Mouse (Mus musculus) kidney, adult 11 months (tissue): ENCODE results near the gene Bhlhe41.
A peak's percentile ranks its signal among the peaks of the same experiment; 100 is the strongest.

Experiments
- DNase-seq: peaks from one replicate; pipeline ENCODE4 v3.0.0; 2022

The Bhlhe41 gene

DNA sequence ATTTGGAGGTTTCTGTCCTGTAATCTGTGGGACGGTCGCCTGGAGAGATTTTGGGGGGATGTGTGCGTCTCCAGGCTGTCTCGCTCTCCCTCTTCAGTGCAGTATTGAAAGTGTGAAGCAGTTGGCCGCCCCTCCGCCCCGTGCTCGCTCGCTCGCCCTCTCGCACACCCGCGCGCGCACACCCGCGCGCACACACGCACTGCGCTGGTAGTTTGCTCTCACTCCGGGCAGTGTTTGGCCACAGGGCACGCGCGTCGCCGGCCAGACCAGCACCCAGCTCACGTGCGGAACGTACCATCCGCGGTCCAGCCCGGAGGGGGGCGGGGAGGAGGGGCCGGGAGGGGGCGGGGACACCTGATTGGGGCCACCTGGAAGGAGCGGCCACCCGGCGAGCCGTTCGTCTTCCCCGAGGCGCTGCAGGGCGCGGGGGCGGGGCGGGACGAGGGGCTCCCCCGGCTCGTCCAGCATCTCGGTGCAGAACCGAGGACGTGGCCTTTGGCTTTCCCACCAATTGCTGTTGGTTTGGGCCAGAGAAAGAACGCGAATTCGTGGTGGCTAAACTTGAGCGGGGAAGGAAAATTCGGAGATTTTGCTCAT, at the start of gene Bhlhe41:
Gene Bhlhe41, minus strand, starts transcription at position 270 of the 597 bp plus-strand sequence.
- DNase-seq = peak; percentile 76

DNA sequence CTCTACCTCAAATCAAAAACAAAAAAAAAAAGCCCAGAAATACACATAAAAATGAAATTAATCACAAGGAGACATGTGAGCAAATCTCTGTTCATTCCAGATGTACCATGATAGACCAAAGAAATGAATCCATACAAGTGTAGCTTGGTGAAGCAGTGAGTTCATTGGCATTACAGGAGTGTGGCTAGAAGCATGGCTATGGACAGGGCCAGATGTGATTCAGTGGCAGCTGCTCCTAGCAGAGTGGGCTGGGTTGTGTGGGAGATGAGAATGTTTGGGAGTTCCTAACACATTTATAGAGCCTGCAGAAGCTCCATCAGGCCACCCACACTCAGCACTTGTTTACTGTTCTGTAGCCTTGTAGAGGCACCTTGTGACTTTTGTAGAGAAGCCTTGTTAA, 46.9 kb upstream of the Bhlhe41 start:
- no peak for DNase-seq

DNA sequence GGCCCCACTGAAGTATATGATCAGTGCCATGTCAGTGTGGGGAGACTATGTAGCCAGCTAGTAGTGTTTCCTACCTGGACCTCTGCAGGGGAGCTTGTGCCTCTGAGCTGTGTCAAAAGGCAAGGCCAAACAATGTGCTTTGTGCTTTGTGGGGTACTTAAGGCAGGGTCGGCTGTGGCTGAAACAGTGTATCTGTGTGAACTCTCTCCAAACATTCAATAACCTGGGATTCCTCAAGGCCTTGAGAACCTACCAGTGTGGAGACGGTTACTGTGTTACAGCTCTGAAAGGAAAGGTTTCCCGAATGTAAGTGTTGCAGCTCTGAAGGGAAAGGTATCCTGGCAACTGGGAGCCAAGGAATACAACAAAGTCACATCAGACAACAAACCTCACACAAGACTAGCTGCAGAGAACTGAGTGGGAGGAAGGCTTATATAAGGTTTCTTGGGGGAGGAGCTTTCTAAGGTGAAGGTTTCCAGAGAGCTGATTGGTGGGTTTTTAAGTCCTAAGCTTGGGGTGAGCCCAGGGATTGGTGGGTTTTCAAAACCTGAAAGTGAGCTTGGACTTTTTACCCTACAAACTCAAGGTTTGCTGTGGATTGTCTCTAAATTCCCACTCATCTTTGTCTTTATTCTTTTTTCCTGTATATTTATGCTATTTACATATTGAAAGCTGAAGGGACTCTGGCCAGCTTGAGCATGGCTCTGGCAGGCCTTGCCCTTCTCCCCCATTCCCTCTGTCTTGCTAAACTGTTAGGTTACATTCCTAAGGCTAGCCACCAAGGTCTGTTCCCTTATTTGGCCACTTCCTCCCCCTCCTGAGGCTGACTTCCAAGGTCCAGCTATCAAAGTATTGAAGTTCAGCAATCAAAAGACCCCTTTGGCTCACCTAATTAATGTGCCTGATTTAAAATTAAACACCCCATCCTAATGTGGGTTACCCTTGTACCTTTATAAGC, 45.4 kb upstream of the Bhlhe41 start:
- DNase-seq = no peak

DNA sequence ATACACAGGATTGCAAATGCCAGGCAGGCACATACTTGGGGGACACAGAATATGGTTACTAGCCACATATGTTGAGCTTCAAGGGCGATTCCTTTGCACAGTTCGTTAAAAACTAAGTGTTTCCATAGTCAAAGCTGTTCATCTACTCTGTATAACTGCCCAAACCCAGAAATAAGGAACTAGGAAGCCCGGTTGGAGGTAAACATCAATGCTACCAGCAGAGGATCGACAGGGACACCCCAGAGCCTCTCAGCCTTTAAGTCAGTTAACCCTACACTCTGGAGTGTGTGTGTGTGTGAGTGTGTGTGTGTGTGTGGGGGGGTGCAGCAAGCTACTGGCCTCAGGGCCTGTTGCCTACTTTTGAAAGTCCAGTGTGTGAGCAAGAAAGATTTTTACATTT, 44.6 kb upstream of the Bhlhe41 start:
- no peak for DNase-seq

DNA sequence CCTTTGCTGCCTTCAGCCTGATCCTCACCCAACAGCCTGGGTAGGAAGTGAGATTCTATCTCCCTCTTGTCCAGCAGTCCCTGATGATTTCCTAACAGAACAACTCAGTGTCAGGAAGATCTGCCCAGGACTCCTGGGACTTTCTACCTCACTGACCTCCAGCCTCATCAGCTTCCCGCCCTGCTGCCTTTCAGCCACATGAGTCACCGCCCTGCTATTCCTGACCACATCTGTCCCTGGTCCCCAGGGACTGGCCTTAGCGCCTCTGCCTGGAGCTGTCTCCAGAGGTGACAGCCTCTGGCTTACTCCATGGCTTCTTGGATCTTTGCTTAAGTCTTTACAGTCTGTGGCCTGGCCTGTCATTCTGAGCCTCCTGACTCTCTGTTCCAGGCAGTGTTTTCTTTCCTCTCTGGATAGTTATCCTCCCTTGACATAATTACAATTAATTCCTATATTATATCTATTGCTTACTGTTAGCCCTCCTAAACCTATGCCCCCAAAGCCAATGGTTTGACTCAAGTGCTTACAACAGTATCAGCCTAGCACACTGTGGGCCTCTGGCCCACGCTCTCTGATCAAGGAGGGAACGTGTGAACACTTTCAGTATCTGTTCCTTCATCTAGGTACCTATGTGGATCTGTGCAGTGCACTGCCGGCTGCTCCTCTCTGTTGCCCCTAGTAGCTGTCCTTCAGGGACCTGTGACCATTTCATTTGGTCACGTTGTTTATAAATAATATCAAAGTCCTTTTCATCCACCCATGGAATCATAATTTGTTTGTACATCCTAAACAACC, 40.9 kb upstream of the Bhlhe41 start:
- peak; percentile 29 for DNase-seq

DNA sequence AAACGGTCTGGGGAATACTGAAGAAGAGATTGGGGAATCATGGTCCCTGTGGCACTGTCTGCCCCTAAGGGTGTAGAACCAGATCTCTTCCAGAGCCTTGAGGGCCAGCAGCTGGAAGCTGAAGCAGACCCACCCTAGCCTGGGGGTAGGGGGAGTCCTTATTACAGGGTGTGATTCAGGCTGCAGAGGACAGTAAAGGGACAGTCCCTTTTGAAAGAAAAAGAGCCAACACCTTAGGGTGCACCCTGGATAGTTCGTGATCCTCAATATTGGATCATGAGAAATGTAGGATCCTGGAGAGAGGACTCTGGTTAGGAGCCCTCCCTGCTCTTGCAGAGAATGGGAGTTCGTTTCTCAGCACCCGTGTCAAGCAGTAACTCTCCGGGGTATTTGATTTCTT, 39.3 kb upstream of the Bhlhe41 start:
- DNase-seq = no peak

DNA sequence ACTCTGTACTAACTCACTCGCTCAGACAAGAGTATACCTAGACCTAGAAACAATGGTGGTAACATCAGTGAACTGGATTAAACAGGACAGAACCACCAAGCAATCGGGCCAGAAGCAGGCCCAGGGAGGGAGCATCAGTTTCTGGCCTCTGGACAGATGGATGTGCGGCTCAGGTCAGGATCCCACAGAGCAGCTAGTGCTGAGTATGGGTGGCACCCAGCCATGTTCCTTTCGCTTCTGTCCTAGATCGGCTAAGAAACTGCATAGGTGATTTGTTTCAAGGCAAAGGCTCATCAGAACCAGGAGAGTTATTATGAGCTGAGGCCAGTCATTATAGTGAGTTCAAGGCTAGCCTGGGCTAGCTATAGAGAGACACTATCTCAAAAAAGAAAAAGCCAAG, 38.8 kb upstream of the Bhlhe41 start:
- no peak for DNase-seq

DNA sequence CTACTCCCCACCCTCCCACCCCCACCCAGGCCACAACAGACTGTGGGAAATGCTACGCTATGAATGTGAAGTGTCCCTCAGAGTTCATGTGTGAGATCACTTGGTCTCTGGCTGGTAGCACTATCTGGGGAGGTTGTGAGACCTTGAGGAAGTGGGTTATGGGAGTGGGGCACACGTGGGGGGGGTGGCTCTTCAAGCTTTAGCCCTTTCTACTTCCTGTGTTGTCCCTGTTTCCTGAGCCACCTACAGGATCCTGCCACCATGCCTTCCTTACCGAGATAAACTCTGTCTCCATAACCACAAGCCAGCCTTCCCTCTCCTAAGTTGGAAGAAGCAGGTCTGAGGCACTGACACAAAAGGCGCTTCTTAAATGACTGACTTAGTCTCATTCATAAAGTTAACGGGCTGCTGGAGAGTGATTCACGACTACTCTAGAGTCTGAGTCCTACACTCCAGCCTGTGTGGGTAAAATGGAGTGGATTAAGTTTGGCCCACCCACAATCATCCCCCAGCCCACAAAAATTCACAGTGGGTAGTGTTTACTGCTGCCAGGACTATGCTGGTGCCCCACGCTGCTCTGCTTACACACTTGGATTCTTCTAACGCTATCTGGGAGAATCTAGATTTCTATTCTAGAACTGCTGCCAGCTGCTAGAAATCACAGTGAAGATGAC, 29.4 kb upstream of the Bhlhe41 start:
- DNase-seq = no peak

DNA sequence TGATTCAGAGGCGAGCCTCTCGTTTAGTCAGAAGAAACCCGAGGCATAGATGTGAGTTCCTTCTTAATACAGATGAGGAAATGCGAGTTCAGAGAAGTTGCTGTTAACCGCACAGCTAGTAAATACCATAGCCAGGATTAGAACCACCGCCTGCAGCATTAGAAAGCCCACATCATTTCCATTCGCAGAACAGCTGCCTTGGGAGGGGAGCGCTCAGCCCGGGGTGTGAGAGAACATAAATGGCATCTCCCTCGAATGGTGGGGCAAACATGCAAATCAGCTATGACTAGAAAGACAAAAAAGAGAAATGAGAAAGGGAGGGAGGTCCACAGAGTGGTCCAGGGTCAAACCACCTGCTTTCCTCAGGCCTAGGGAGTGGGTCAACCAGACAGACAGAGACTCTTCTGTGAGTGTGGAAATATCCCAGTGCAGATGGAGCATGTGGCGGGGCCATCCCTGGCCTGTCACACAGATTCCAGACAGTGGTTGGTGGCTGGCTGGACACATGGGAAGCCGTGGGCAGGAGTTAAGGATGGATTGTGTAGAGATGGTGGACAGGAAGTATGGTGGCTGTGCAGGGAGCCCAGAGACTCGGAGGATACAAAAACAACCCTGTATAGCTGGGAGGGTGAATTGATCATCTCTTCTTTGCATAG, 28.1 kb upstream of the Bhlhe41 start:
- DNase-seq = no peak

DNA sequence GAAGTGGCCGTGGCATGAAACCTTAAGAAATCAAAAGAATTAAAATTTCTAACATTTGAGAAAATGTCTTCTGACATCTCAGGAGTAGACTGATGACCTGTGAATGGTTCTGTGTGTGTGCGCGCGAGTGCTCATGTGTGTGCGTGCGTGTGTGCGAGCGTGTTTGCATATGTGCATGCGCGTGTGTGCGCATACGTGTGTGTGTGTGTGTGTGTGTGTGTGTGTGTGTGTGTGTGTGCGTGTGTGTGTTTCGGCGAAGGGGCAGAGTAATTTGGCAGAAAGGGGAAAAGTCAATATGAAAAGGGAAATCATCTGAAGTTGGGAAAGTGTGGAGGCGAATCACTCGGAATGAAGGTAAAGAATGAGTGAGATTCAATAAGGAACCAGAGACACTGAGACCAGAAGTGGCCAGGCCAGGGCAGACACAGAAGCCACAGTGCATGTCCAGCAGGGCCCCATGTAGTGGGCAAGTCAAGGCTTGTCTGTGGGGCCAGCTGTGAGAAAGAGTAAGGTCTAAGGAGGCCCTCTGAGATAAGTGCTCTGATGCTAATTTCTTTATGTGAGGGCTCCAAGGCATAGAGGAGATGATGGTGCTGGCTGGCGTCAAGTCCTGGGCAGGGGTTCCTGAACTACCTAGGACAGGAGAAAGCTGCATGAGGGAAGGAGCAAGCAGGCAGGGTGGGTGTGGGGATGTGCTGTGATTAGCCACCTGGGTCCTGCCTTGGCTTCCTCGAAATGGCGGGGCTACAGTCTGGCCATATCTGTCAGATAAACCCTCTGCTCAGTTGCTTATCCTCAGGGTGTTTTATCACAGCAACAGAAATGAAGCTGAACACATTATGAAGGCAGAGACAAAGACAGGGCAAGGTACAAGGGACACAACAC, 27.3 kb upstream of the Bhlhe41 start:
- DNase-seq = no peak

DNA sequence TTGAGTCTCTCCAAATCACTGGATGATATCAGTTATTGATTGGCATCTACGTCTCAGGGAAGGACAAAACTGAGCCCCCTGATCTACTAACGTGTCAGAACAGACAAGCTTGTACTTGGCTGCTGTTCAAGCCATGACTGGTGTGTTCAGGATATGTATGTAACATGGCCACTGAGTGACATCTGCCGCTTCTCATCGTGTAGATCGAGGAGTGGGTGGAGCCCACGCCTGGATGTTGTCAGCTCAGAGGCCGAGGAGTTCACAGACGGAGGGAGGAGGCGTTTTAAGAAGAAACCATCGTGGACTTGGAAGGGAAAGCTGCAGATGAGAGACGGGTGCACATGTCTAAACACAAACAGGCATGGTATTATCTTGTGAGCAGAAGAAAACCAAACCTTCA, 26.6 kb upstream of the Bhlhe41 start:
- no peak for DNase-seq

DNA sequence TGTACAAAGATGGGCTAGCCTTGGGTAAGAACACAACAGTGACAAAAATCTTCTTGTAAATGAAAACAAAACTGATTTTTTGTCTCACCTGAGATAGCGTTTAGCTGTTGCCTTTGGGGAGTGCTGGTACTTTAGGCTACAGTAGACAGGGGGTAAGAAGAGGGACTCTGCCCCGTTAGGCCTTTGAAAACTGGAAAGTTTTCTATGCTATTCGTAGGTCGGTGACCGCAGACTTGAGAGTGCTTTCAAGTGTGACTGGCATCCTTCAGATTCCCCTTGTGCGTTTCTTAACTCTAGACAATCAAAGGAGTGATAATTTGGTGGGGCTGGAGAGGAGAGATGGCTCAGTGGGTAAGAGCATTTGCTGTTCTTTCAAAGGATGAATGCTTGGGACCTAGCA, 22.4 kb upstream of the Bhlhe41 start:
- no peak for DNase-seq

DNA sequence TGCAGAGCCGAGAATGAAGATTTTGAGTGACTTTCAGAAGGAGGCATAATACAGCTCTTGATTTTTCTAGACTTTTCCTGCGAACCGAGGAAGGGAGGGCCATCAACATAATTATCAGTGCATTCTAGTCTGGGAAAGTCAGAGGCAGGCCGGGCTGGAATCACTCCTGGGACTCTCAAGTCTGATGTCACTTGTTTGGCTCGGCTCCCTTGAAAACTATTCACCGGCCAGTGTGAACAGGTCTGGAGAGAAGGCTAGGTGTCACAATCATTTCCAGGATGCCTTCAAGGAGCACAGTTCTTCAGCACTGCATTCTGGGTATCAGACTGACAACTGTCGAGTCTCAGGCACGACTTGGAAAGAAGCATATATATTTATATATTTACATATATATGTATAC, 20.9 kb upstream of the Bhlhe41 start:
- no peak for DNase-seq

DNA sequence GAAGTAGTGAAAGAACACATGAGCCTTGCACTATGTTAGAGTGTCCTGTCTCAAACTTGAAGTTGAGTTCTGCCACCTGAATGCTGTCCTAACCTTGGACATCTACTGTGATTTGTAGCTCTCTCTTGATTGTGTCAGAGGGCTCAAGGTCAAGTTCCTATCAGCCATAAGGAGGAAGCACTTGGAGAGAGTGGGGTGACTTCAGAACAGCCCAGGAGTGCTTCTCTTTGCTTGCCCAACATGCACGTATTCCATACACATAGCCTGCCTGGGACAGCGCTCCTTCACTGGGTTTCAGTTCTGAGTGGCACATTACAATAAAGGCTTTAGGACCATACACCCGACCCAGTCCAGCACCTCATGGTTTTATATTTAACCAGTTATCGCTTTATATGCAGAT, 19.7 kb upstream of the Bhlhe41 start:
- no peak for DNase-seq

DNA sequence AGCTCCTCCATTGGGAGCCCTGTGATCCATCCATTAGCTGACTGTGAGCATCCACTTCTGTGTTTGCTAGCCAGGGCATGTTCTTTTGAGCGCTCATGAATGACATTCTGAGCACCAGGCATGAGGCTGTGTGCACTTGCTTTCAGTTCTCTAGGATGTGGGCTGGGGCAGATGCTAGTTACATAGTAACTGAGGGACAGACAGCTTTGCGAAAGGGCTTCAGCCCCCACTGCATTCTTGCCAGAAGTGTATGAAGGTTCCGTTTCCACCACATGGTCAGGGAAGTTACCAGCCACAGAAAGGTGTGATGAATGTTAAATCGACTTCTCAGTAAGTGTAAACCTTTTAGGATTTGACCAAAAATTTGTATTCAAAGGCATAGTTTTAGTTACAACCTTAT, 18.3 kb upstream of the Bhlhe41 start:
- no peak for DNase-seq

DNA sequence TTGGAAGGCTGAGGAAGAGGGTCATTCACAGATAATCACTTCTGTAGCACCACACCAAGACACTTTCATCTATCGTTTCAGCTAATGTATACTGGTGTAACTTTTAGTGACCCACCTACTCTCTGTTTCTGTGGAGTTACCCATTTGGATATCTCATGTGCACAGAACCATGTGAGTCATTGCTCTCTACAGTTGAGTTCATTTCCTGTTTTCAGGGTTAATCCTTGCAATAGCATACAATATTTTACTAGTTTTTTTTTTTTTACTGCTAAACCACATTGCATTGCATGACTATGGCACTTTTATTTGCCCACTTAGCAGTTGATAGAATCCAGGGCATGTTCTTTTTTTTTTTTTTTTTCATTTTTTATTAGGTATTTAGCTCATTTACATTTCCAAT, 17.7 kb upstream of the Bhlhe41 start:
- DNase-seq = no peak

DNA sequence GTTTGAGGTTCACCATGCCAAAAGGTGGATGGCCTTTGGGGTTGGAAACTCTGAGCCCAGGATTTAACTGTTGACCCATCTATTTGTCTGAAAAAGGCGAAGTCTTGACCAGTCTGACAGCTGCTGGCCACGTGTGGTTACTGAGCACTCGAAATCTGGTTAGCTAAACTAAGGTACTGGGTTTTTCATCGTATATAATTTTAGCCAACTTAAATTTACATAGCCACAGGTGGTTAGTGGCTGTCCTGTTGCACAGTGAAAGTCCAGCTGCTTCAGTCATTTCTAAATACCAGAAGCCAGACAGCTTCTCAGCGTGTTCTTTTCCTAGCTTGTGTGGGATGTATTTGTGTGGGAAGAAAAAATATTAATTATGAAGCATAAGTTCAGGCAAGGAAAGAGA, 15.3 kb upstream of the Bhlhe41 start:
- no peak for DNase-seq

DNA sequence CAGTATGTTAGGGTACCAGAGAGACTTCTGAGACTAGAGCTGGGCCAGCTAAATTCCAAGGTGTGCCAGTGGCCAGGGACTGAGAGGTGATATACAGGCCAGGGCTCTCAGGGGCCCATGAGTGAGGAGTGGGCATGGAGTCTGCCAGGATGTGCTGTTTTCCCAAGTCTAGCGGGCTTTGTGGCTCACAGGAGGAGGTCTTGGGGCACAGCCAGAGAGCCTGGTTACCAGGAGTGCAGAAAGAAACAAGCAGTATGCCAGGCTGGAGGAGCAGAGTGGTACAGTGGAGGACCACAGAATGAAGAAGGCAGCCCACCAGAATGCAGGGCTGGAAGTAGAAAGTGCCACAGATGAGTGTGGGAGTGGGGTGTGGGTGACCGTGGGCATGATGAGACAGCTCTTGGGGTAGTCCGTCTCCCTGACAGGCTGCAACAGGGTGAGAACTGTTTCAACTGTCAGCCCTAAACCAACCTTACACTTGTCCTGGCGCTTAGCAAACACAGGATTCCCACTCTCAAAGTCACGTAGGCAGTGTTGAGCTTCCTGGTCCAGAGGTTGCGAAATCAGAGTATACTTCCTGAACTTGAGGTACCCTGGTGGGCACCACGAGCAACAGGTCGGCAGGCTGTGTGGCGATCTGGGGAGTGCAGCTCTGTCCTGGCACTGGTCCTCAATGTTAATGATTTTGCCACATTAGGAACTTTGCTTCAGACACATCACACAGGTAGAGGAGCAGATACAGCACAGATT, 11.8 kb upstream of the Bhlhe41 start:
- DNase-seq = no peak

DNA sequence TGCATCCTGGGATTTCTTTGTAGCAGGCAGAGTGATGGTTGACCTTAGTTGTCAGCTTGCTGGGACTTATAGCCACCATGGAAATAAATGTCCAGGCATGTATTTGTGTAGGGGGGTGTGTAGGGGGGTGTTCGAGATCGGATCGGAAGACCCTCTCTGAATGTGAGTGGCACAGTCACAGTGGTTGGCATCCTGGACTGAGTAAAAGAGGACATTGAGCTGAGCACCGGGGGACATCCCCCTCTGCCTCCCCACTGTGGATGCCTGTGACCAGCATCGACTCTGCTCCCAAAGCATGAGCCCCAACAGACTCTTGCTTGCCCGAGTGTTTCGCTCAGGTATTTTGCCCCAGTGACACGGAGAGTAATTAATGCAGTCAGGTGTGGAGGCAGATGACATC, 8.0 kb upstream of the Bhlhe41 start:
- no peak for DNase-seq

DNA sequence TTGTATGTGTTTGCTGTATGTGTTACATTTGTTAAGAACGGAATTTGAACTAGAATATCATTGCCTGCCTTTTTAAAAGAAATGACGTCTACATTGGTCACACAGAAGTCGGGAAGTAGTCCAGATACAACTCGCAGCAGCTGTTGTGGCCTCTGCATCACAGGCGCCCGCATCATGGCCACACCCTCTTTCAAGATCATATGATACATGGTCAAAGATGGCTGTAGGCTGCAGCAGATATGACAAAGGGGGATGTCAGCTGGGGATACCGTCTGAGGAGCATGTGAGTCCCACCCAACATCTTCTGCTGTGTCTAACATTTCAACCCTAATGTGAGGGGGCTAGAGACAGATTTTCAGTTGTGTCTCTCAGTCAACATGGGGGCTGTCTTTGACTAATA, 6.7 kb upstream of the Bhlhe41 start:
- no peak for DNase-seq

DNA sequence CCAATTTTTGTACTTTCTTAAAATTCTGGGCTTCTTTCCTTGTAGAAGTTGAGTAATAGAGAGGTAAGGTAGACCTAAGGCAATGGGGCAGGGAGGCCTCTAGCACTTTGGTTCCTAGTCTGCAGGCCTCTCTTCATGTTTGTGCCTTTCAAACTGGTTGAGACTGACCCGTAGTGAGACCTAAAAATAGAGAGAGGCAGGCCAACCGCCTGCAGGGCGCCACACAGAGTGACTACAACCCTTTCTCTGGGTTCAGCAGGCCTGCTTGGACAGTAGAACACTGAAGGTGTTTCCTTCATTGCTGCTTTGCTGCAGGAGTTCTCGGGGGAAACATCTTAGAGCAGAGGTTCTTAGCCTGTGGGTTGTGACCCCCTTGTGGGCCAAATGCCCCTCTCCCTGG, 5.6 kb upstream of the Bhlhe41 start:
- peak; percentile 31 for DNase-seq
